Mouse (Mus musculus): Measurements from ENCODE around the gene Tas1r2.

DNA sequence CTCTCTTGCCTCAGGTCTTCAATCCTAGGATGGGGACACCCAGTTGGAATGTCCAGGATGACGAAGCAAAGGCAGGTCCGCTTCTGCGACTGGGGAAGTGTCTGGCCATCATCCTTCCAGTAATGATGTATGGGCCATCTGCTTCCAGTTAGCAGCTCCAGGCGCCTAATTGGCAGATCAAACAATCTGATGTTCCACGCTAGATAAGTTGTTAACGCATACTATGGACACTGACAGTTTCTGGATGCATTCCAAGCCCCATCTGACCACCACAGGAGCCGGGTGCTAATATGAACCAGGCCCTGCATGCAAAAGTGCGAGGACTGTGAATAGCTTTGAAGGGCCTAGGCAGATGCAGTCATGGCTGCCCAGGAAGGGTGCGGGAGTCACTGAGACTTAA, 22.4 kb downstream of the Tas1r2 start:
- TF ChIP-seq CTCF (IDR thresholded peaks at IDR 0.05; ENCODE audit: low read depth, low read length): no peak
- TF ChIP-seq POLR2A (IDR thresholded peaks at IDR 0.05; ENCODE audit: extremely low read depth, insufficient read depth, low read length): no peak
